In genomic region chr2:106424974-106425373, GRCm38 (mm10) we compare ENCODE assay signal across 17 mouse cellular contexts.
A peak's percentile ranks its signal among the peaks of the same experiment; 100 is the strongest.
DNase-seq lines count a peak whose midpoint lies in the region.
"Had no signal": no experiment of that assay in that cellular context is flagged by ENCODE, and none has a peak within 500 bp of the region (broad histone marks: within the 10 kb centered on the region; RNA-seq: fewer than 3 reads in every experiment).

No protein-coding gene starts in this region.

- DNase-seq in 3T3-L1 (ENCODE audit: low read depth, low spot score) = peak; percentile 4
- DNase-seq in Muller cell, postnatal 12 days (ENCODE audit: inconsistent ontology term) = peak; percentile 66
- DNase-seq in embryonic facial prominence, embryonic 10.5 days (ENCODE audit: low spot score) = peak; percentile 46
- DNase-seq in limb, embryonic 10.5 days (ENCODE audit: low spot score) = no peak
- no peak for DNase-seq in ovary, adult 18-20 months (ENCODE audit: low spot score)
- no peak for DNase-seq in heart, adult 9 months (ENCODE audit: low spot score in 2 of 2)
- no peak for DNase-seq in left cerebral cortex, adult 11 months (ENCODE audit: low spot score)
- DNase-seq: adrenal gland, adult 8-10 months; cerebellum, adult 11-12 months; gastrocnemius, postnatal 14 days; heart, postnatal 14 days; kidney, postnatal 14 days; liver, embryonic 13.5 days; lung, postnatal 10 days; thymus, postnatal 36 days had no signal

- H3K4me1 ChIP-seq in embryonic facial prominence, embryonic 10.5 days = peaks cover 47% of the 10 kb centered on the region
- peaks cover 56% of the 10 kb centered on the region for H3K4me1 ChIP-seq in limb, embryonic 10.5 days
- H3K4me1 ChIP-seq: liver, embryonic 13.5 days had no signal

- H3K4me3 ChIP-seq in embryonic facial prominence, embryonic 10.5 days = no peak overlapping the region
- H3K4me3 ChIP-seq in limb, embryonic 10.5 days = no peak overlapping the region
- H3K4me3 ChIP-seq: liver, embryonic 13.5 days had no signal

- H3K27me3 ChIP-seq in embryonic facial prominence, embryonic 10.5 days (replicated peaks; ENCODE audit: low read depth, poor library complexity, severe bottlenecking) = no peaks in the 10 kb centered on the region; the same call in 1 of the 2 replicates
- no peaks in the 10 kb centered on the region for H3K27me3 ChIP-seq in limb, embryonic 10.5 days (ENCODE audit: low read depth, poor library complexity, severe bottlenecking)
- H3K27me3 ChIP-seq: liver, embryonic 13.5 days had no signal

- H3K36me3 ChIP-seq in embryonic facial prominence, embryonic 10.5 days (replicated peaks) = no peaks in the 10 kb centered on the region
- H3K36me3 ChIP-seq in limb, embryonic 10.5 days = no peaks in the 10 kb centered on the region
- H3K36me3 ChIP-seq: G1E; liver, embryonic 13.5 days had no signal

- H3K9me3 ChIP-seq in embryonic facial prominence, embryonic 10.5 days = no peaks in the 10 kb centered on the region
- H3K9me3 ChIP-seq in limb, embryonic 10.5 days (replicated peaks) = no peaks in the 10 kb centered on the region
- H3K9me3 ChIP-seq: liver, embryonic 13.5 days had no signal

- 30% methylated on average over 3 of the region's 3 CpGs for WGBS in embryonic facial prominence, embryonic 10.5 days
- WGBS in limb, embryonic 10.5 days = 50% methylated on average over 3 of the region's 3 CpGs

- no peak overlapping the region; the same call in 1 of the 2 replicates for H3K27ac ChIP-seq in embryonic facial prominence, embryonic 10.5 days (replicated peaks)
- peak overlapping the region; percentile 51; the same call in 1 of the 2 replicates for H3K27ac ChIP-seq in limb, embryonic 10.5 days
- H3K27ac ChIP-seq: hindbrain, postnatal 0 days; liver, embryonic 13.5 days had no signal

Comparison
In these comparisons a context has a peak if more than half of its experiments do, and no peak if none do; other contexts are left out.
1. DNase-seq: peak in 3T3-L1 (single experiment), Muller cell, postnatal 12 days (single experiment) and embryonic facial prominence, embryonic 10.5 days (single experiment); none in limb, embryonic 10.5 days (single experiment), ovary, adult 18-20 months (single experiment), heart, adult 9 months (0 of 2) and left cerebral cortex, adult 11 months (single experiment).